Mouse (Mus musculus): Measurements from ENCODE around the gene Zdhhc20. TPM values are rescaled to one million over a fixed set of nuclear protein-coding genes. Genes with fewer than 3 reads are reported as not detected.

The Zdhhc20 gene
- polyA plus RNA-seq, 1 experiment from 2014 or later, result 33.8 TPM

- ATAC-seq, result no peak
- H3K9ac ChIP-seq (ENCODE audit: low read depth, low read length), result no peak overlapping the region
- 96% methylated on average over 5 of the region's 5 CpGs for WGBS
- no peak overlapping the region for H3K27ac ChIP-seq (ENCODE audit: low read depth, low read length)
- no peaks in the 10 kb centered on the region for H3K27me3 ChIP-seq (replicated peaks; ENCODE audit: control insufficient read depth, insufficient read depth, low read length)
- H3K4me1 ChIP-seq (ENCODE audit: control insufficient read depth, insufficient read depth, low read depth, low read length), result no peaks in the 10 kb centered on the region
- H3K4me3 ChIP-seq (ENCODE audit: low read length), result no peak overlapping the region
- H3K36me3 ChIP-seq (ENCODE audit: control insufficient read depth, insufficient read depth, low read length), result peaks cover 10% of the 10 kb centered on the region
- no peak overlapping the region for H3K4me2 ChIP-seq (ENCODE audit: low read length)
- no peaks in the 10 kb centered on the region for H3K9me3 ChIP-seq (ENCODE audit: control insufficient read depth, low read length)
Measured at GRCm38 (mm10) chr14:57811844-57812243, 78.2 kb downstream of the Zdhhc20 start.

- Histone ChIP-seq H3K4me2 (ENCODE audit: low read length) (no peak overlapping the region), H3K36me3 (ENCODE audit: control insufficient read depth, insufficient read depth, low read length) (peaks cover 18% of the 10 kb centered on the region), H3K4me1 (ENCODE audit: control insufficient read depth, insufficient read depth, low read depth, low read length) (no peaks in the 10 kb centered on the region), H3K4me3 (ENCODE audit: low read length) (no peak overlapping the region), H3K27ac (ENCODE audit: low read depth, low read length) (no peak overlapping the region), H3K9ac (ENCODE audit: low read depth, low read length) (no peak overlapping the region), H3K9me3 (ENCODE audit: control insufficient read depth, low read length) (no peaks in the 10 kb centered on the region), H3K27me3 (replicated peaks; ENCODE audit: control insufficient read depth, insufficient read depth, low read length) (no peaks in the 10 kb centered on the region)
- no peak for ATAC-seq
- WGBS, result 94% methylated on average over 2 of the region's 2 CpGs
Measured at GRCm38 (mm10) chr14:57810886-57811285, 79.2 kb downstream of the Zdhhc20 start.

- no peak overlapping the region for H3K9ac ChIP-seq (ENCODE audit: low read depth, low read length)
- no peak overlapping the region for H3K4me3 ChIP-seq (ENCODE audit: low read length)
- WGBS, result 73% methylated on average over 5 of the region's 5 CpGs
- ATAC-seq, result no peak
- no peak overlapping the region for H3K4me2 ChIP-seq (ENCODE audit: low read length)
- no peaks in the 10 kb centered on the region for H3K27me3 ChIP-seq (replicated peaks; ENCODE audit: control insufficient read depth, insufficient read depth, low read length)
- no peaks in the 10 kb centered on the region for H3K9me3 ChIP-seq (ENCODE audit: control insufficient read depth, low read length)
- peaks cover 26% of the 10 kb centered on the region for H3K36me3 ChIP-seq (ENCODE audit: control insufficient read depth, insufficient read depth, low read length)
- no peaks in the 10 kb centered on the region for H3K4me1 ChIP-seq (ENCODE audit: control insufficient read depth, insufficient read depth, low read depth, low read length)
- H3K27ac ChIP-seq (ENCODE audit: low read depth, low read length), result no peak overlapping the region
Measured at GRCm38 (mm10) chr14:57808558-57808957, 81.5 kb downstream of the Zdhhc20 start.

GRCm38 (mm10) chr14:57803731-57804130 is 86.3 kb downstream of the Zdhhc20 start:
- Histone ChIP-seq H3K27ac (ENCODE audit: low read depth, low read length) (no peak overlapping the region), H3K27me3 (replicated peaks; ENCODE audit: control insufficient read depth, insufficient read depth, low read length) (no peaks in the 10 kb centered on the region), H3K4me1 (ENCODE audit: control insufficient read depth, insufficient read depth, low read depth, low read length) (peaks cover 19% of the 10 kb centered on the region), H3K36me3 (ENCODE audit: control insufficient read depth, insufficient read depth, low read length) (peaks cover 30% of the 10 kb centered on the region), H3K4me2 (ENCODE audit: low read length) (no peak overlapping the region), H3K9me3 (ENCODE audit: control insufficient read depth, low read length) (no peaks in the 10 kb centered on the region), H3K9ac (ENCODE audit: low read depth, low read length) (no peak overlapping the region), H3K4me3 (ENCODE audit: low read length) (no peak overlapping the region)
- no peak for ATAC-seq
- WGBS, result 91% methylated on average over 4 of the region's 4 CpGs

GRCm38 (mm10) chr14:57797991-57798931 is 91.8 kb downstream of the Zdhhc20 start, which contains the start of gene Sap18:
Gene Sap18 (plus strand): TSS chr14:57798180.
- H3K9ac ChIP-seq (ENCODE audit: low read depth, low read length), result peak within 1 kb of the TSS; percentile 84
- H3K36me3 ChIP-seq (ENCODE audit: control insufficient read depth, insufficient read depth, low read length), result peaks cover 7% of the 10 kb centered on the region; the same call in 1 of the 2 replicates
- no peaks in the 10 kb centered on the region for H3K9me3 ChIP-seq (ENCODE audit: control insufficient read depth, low read length)
- peak; percentile 99 for ATAC-seq
- H3K27me3 ChIP-seq (replicated peaks; ENCODE audit: control insufficient read depth, insufficient read depth, low read length), result no peaks in the 10 kb centered on the region
- peaks cover 19% of the 10 kb centered on the region for H3K4me1 ChIP-seq (ENCODE audit: control insufficient read depth, insufficient read depth, low read depth, low read length)
- peak within 1 kb of the TSS; percentile 85 for H3K4me2 ChIP-seq (ENCODE audit: low read length)
- under 1% methylated on average over 89 of the region's 99 CpGs for WGBS
- H3K4me3 ChIP-seq (ENCODE audit: low read length), result peak within 1 kb of the TSS; percentile 85
- H3K27ac ChIP-seq (ENCODE audit: low read depth, low read length), result peak within 1 kb of the TSS; percentile 86

GRCm38 (mm10) chr14:57797551-57797950 is 92.5 kb downstream of the Zdhhc20 start:
- ATAC-seq, result no peak; the same call in 1 of the 2 replicates
- no peaks in the 10 kb centered on the region for H3K27me3 ChIP-seq (replicated peaks; ENCODE audit: control insufficient read depth, insufficient read depth, low read length)

GRCm38 (mm10) chr14:57791171-57791570 is 98.9 kb downstream of the Zdhhc20 start:
- no peaks in the 10 kb centered on the region for H3K36me3 ChIP-seq (ENCODE audit: control insufficient read depth, insufficient read depth, low read length)
- no peak overlapping the region for H3K9ac ChIP-seq (ENCODE audit: low read depth, low read length)
- H3K27me3 ChIP-seq (replicated peaks; ENCODE audit: control insufficient read depth, insufficient read depth, low read length), result no peaks in the 10 kb centered on the region
- no peak overlapping the region for H3K27ac ChIP-seq (ENCODE audit: low read depth, low read length)
- WGBS, result 88% methylated on average over 4 of the region's 4 CpGs
- H3K9me3 ChIP-seq (ENCODE audit: control insufficient read depth, low read length), result no peaks in the 10 kb centered on the region
- no peak overlapping the region for H3K4me3 ChIP-seq (ENCODE audit: low read length)
- ATAC-seq, result no peak
- no peak overlapping the region for H3K4me2 ChIP-seq (ENCODE audit: low read length)
- no peaks in the 10 kb centered on the region for H3K4me1 ChIP-seq (ENCODE audit: control insufficient read depth, insufficient read depth, low read depth, low read length)

More at GRCm38 (mm10) chr14:57797551-57797950, 92.5 kb downstream of the Zdhhc20 start:
- Histone ChIP-seq H3K9ac (ENCODE audit: low read depth, low read length) (peak overlapping the region; percentile 63; the same call in 1 of the 2 replicates), H3K4me2 (ENCODE audit: low read length) (peak overlapping the region; percentile 81), H3K4me1 (ENCODE audit: control insufficient read depth, insufficient read depth, low read depth, low read length) (peaks cover 19% of the 10 kb centered on the region), H3K36me3 (ENCODE audit: control insufficient read depth, insufficient read depth, low read length) (peaks cover 1% of the 10 kb centered on the region; the same call in 1 of the 2 replicates), H3K9me3 (ENCODE audit: control insufficient read depth, low read length) (no peaks in the 10 kb centered on the region), H3K4me3 (ENCODE audit: low read length) (peak overlapping the region; percentile 85), H3K27ac (ENCODE audit: low read depth, low read length) (peak overlapping the region; percentile 86)
- 11% methylated on average over 7 of the region's 7 CpGs for WGBS

GRCm38 (mm10) chr14:57789759-57790158 is 100.3 kb downstream of the Zdhhc20 start:
- no peak overlapping the region for H3K4me2 ChIP-seq (ENCODE audit: low read length)
- ATAC-seq, result no peak

GRCm38 (mm10) chr14:57789311-57789710 is 100.8 kb downstream of the Zdhhc20 start:
- 80% methylated on average over 2 of the region's 2 CpGs for WGBS
- no peak overlapping the region for H3K9ac ChIP-seq (ENCODE audit: low read depth, low read length)
- no peaks in the 10 kb centered on the region for H3K27me3 ChIP-seq (replicated peaks; ENCODE audit: control insufficient read depth, insufficient read depth, low read length)
- no peak overlapping the region for H3K27ac ChIP-seq (ENCODE audit: low read depth, low read length)
- no peaks in the 10 kb centered on the region for H3K9me3 ChIP-seq (ENCODE audit: control insufficient read depth, low read length)
- no peak overlapping the region for H3K4me3 ChIP-seq (ENCODE audit: low read length)
- ATAC-seq, result no peak
- no peak overlapping the region for H3K4me2 ChIP-seq (ENCODE audit: low read length)
- H3K4me1 ChIP-seq (ENCODE audit: control insufficient read depth, insufficient read depth, low read depth, low read length), result no peaks in the 10 kb centered on the region
- no peaks in the 10 kb centered on the region for H3K36me3 ChIP-seq (ENCODE audit: control insufficient read depth, insufficient read depth, low read length)

More at GRCm38 (mm10) chr14:57789759-57790158, 100.3 kb downstream of the Zdhhc20 start:
- no peaks in the 10 kb centered on the region for H3K36me3 ChIP-seq (ENCODE audit: control insufficient read depth, insufficient read depth, low read length)
- no peak overlapping the region for H3K4me3 ChIP-seq (ENCODE audit: low read length)
- no peaks in the 10 kb centered on the region for H3K4me1 ChIP-seq (ENCODE audit: control insufficient read depth, insufficient read depth, low read depth, low read length)
- H3K9ac ChIP-seq (ENCODE audit: low read depth, low read length), result no peak overlapping the region
- H3K9me3 ChIP-seq (ENCODE audit: control insufficient read depth, low read length), result no peaks in the 10 kb centered on the region
- 94% methylated on average over 9 of the region's 9 CpGs for WGBS
- H3K27me3 ChIP-seq (replicated peaks; ENCODE audit: control insufficient read depth, insufficient read depth, low read length), result no peaks in the 10 kb centered on the region
- H3K27ac ChIP-seq (ENCODE audit: low read depth, low read length), result no peak overlapping the region
